Mouse (Mus musculus) hindbrain, embryonic 11.5 days (tissue): ENCODE measurements around the gene Sfxn5. TPM values are rescaled to one million over a fixed set of nuclear protein-coding genes. Genes with fewer than 3 reads are reported as not detected.

Experiments
- ATAC-seq: fragments of 200-750 bp; cut with Nextera tagmentation; 2 replicates; pipeline ENCODE4 v1.8.0; 2017; ENCODE audit warnings: mild to moderate bottlenecking, moderate TSS enrichment, moderate library complexity; ENCODE audit not compliant: low FRiP score
- DNase-seq: peaks from one replicate; pipeline ENCODE4 v3.0.0-alpha.2; 2015; ENCODE audit warnings: low spot score
- H3K27ac ChIP-seq: fragments of 300-500 bp; sonication (generic); 2 replicates; pipeline ENCODE4 v1.5.1; 2014; ENCODE audit warnings: mild to moderate bottlenecking, low read depth, low read length
- H3K27me3 ChIP-seq: fragments of 300-500 bp; sonication (generic); 2 replicates; pipeline ENCODE4 v1.6.1; 2014; ENCODE audit warnings: mild to moderate bottlenecking, low read length, moderate library complexity, mixed read lengths; ENCODE audit not compliant: control insufficient read depth, insufficient read depth
- H3K36me3 ChIP-seq: fragments of 300-500 bp; sonication (generic); 2 replicates; pipeline ENCODE4 v1.6.1; 2014; ENCODE audit warnings: mild to moderate bottlenecking, low read length, moderate library complexity, mixed read lengths; ENCODE audit not compliant: control insufficient read depth, insufficient read depth
- H3K4me1 ChIP-seq: fragments of 300-500 bp; sonication (generic); replicated peaks from 2 replicates; pipeline ENCODE4 v1.6.1; 2014; ENCODE audit warnings: low read length, mixed read lengths; ENCODE audit not compliant: control insufficient read depth, insufficient read depth
- H3K4me2 ChIP-seq: fragments of 300-500 bp; sonication (generic); replicated peaks from 2 replicates; pipeline ENCODE4 v1.6.1; 2014; ENCODE audit warnings: mild to moderate bottlenecking, low read depth, low read length
- H3K4me3 ChIP-seq: fragments of 300-500 bp; sonication (generic); 2 replicates; pipeline ENCODE4 v1.5.1; 2014; ENCODE audit warnings: low read depth, low read length
- H3K9ac ChIP-seq: fragments of 300-500 bp; sonication (generic); 2 replicates; pipeline ENCODE4 v1.6.1; 2014; ENCODE audit warnings: low read depth, low read length
- H3K9me3 ChIP-seq: fragments of 300-500 bp; sonication (generic); 2 replicates; pipeline ENCODE4 v1.6.1; 2016; ENCODE audit warnings: low read length; ENCODE audit not compliant: control insufficient read depth
- WGBS: fragments of 180-500 bp; shearing (Covaris S2); extraction: QIAGEN DNeasy Blood & Tissue Kit; methylation state at CpG from one replicate; pipeline ENCODE4 v1.1.7; 2014; 5-methylcytosine and 5-hydroxymethylcytosine counted together
- polyA plus RNA-seq: library from polyadenylated mRNA; unstranded; fragments of >200 nt; fragmentation: Nextera tagmentation; extraction: Ambion mirVana; gene quantifications from 2 replicates; pipeline ENCODE4 v1.2.1, GENCODE M21; 2014

The Sfxn5 gene
- polyA plus RNA-seq, 1 experiment from 2014 or later = 6.2 TPM

DNA sequence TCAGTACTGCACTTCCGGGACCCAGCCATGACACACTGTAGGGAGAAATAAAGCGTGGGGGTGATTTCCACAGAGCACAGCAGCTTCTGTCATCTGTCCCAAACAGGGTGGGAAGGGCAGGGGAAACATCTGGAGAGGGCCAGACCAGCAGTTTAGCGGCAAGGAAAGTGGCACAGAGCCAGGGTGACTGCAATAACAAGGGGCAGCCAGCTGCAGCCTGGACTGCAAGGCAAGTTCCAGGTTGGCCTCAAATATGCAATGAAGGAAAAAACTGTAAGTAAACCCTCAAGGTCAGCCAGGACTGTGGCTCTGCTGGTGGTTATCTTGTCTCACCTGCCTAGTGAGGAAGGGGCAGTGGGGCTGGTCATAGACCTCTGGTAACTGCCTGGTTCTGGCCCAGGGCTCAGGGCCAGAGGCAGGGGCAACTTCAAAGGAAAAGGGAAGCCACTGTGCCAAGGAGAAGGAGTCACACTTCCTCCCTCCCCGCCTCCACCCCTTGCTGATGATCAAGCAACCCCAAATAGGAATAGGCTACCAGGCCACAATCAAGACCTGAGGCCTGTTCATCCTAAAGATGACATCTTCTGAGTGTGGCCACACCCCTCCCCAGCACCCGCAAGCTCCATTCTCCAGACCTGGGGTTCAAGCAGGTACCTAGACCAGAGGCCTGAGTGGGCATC lies 36.1 kb upstream of the Sfxn5 start:
- DNase-seq (no peak), ATAC-seq (no peak)
- peaks cover 2% of the 10 kb centered on the region; the same call in 1 of the 2 replicates for H3K27me3 ChIP-seq
- no peak overlapping the region for H3K4me2 ChIP-seq
- H3K4me1 ChIP-seq = peaks cover 3% of the 10 kb centered on the region; the same call in 1 of the 2 replicates
- no peak overlapping the region for H3K27ac ChIP-seq
- 81% methylated on average over 5 of the region's 5 CpGs for WGBS
- no peak overlapping the region for H3K9ac ChIP-seq
- H3K9me3 ChIP-seq = no peaks in the 10 kb centered on the region
- no peak overlapping the region for H3K4me3 ChIP-seq
- no peaks in the 10 kb centered on the region for H3K36me3 ChIP-seq

- 56% methylated on average over 5 of the region's 5 CpGs for WGBS
- Histone ChIP-seq H3K4me1 (peaks cover 1% of the 10 kb centered on the region; the same call in 1 of the 2 replicates), H3K4me3 (no peak overlapping the region), H3K9me3 (no peaks in the 10 kb centered on the region), H3K27ac (no peak overlapping the region), H3K9ac (no peak overlapping the region), H3K36me3 (no peaks in the 10 kb centered on the region), H3K4me2 (no peak overlapping the region), H3K27me3 (peaks cover 2% of the 10 kb centered on the region; the same call in 1 of the 2 replicates)
- ATAC-seq (no peak), DNase-seq (no peak)
Observed at GRCm38 (mm10) chr6:85368722-85369121, 35.5 kb upstream of the Sfxn5 start.

GRCm38 (mm10) chr6:85368166-85368565 lies 34.9 kb upstream of the Sfxn5 start:
- no peaks in the 10 kb centered on the region for H3K4me1 ChIP-seq
- no peak overlapping the region for H3K9ac ChIP-seq
- H3K4me2 ChIP-seq = no peak overlapping the region
- no peak for ATAC-seq
- H3K27ac ChIP-seq = no peak overlapping the region
- no peaks in the 10 kb centered on the region for H3K27me3 ChIP-seq
- H3K9me3 ChIP-seq = no peaks in the 10 kb centered on the region
- WGBS = 93% methylated on average over 1 of the region's 1 CpGs
- no peaks in the 10 kb centered on the region for H3K36me3 ChIP-seq
- no peak for DNase-seq
- no peak overlapping the region for H3K4me3 ChIP-seq

- 83% methylated on average over 1 of the region's 1 CpGs for WGBS
- H3K4me2 ChIP-seq = no peak overlapping the region
- no peak overlapping the region for H3K4me3 ChIP-seq
- H3K27ac ChIP-seq = no peak overlapping the region
- no peaks in the 10 kb centered on the region for H3K36me3 ChIP-seq
- no peaks in the 10 kb centered on the region for H3K27me3 ChIP-seq
- no peak for DNase-seq
- no peak for ATAC-seq
- no peaks in the 10 kb centered on the region for H3K4me1 ChIP-seq
- H3K9me3 ChIP-seq = no peaks in the 10 kb centered on the region
- no peak overlapping the region for H3K9ac ChIP-seq
Observed at GRCm38 (mm10) chr6:85366387-85366786, 33.2 kb upstream of the Sfxn5 start.

- Histone ChIP-seq H3K4me3 (no peak overlapping the region), H3K9ac (no peak overlapping the region), H3K9me3 (no peaks in the 10 kb centered on the region), H3K4me1 (no peaks in the 10 kb centered on the region), H3K36me3 (no peaks in the 10 kb centered on the region), H3K4me2 (no peak overlapping the region), H3K27ac (no peak overlapping the region), H3K27me3 (no peaks in the 10 kb centered on the region)
- 82% methylated on average over 5 of the region's 5 CpGs for WGBS
- ATAC-seq (no peak), DNase-seq (no peak)
Observed at GRCm38 (mm10) chr6:85364439-85364838, 31.2 kb upstream of the Sfxn5 start.

GRCm38 (mm10) chr6:85363906-85364260 lies 30.7 kb upstream of the Sfxn5 start:
- Histone ChIP-seq H3K27ac (no peak overlapping the region), H3K9me3 (no peaks in the 10 kb centered on the region), H3K9ac (no peak overlapping the region), H3K27me3 (no peaks in the 10 kb centered on the region), H3K4me1 (no peaks in the 10 kb centered on the region), H3K4me3 (no peak overlapping the region), H3K4me2 (no peak overlapping the region), H3K36me3 (no peaks in the 10 kb centered on the region)
- ATAC-seq (no peak), DNase-seq (no peak)
- WGBS = 88% methylated on average over 4 of the region's 4 CpGs

GRCm38 (mm10) chr6:85363231-85363905 lies 30.1 kb upstream of the Sfxn5 start:
- Histone ChIP-seq H3K9ac (no peak overlapping the region), H3K4me3 (no peak overlapping the region), H3K36me3 (no peaks in the 10 kb centered on the region), H3K4me2 (no peak overlapping the region), H3K27me3 (no peaks in the 10 kb centered on the region), H3K9me3 (no peaks in the 10 kb centered on the region), H3K4me1 (no peaks in the 10 kb centered on the region), H3K27ac (no peak overlapping the region)
- ATAC-seq (no peak), DNase-seq (no peak)
- 82% methylated on average over 5 of the region's 5 CpGs for WGBS

DNA sequence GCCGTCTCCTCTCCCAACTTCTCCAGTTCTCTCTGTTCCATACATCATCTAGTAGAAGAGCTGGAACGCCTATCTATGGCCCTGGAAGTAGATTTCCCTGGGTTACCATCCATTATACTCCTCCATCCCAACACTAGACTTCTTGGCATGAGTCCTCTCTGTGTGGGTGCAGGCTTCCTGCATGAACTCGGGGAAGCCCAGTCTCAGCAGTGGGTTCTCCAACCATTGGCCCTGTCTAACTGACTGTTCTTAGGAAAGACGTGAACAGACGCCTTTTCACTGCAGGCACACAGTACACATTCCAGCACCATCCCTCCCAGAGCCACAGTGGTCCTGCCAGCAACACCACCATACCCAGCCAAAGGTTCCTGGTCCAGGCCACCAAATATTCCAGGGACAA lies 29.4 kb upstream of the Sfxn5 start:
- no peaks in the 10 kb centered on the region for H3K36me3 ChIP-seq
- no peaks in the 10 kb centered on the region for H3K27me3 ChIP-seq
- H3K4me1 ChIP-seq = no peaks in the 10 kb centered on the region
- DNase-seq (no peak), ATAC-seq (no peak)
- no peak overlapping the region for H3K4me2 ChIP-seq
- WGBS = 84% methylated on average over 5 of the region's 5 CpGs
- H3K4me3 ChIP-seq = no peak overlapping the region
- no peak overlapping the region for H3K9ac ChIP-seq
- no peaks in the 10 kb centered on the region for H3K9me3 ChIP-seq
- no peak overlapping the region for H3K27ac ChIP-seq

- WGBS = 84% methylated on average over 5 of the region's 5 CpGs
- Histone ChIP-seq H3K4me3 (no peak overlapping the region), H3K27ac (no peak overlapping the region), H3K27me3 (no peaks in the 10 kb centered on the region), H3K9me3 (no peaks in the 10 kb centered on the region), H3K9ac (no peak overlapping the region), H3K36me3 (no peaks in the 10 kb centered on the region), H3K4me2 (no peak overlapping the region), H3K4me1 (no peaks in the 10 kb centered on the region)
- no peak for ATAC-seq
- DNase-seq = no peak
Observed at GRCm38 (mm10) chr6:85360311-85360710, 27.1 kb upstream of the Sfxn5 start.
